Mouse (Mus musculus): ENCODE data around the gene 1600014C23Rik.

1600014C23Rik gene

GRCm38 (mm10) chr17:45754186-45754862 lies 20.7 kb upstream of the 1600014C23Rik start:
- ATAC-seq (ENCODE audit: insufficient number of reproducible peaks, low FRiP score, low TSS enrichment): no peak

GRCm38 (mm10) chr17:45752678-45753077 lies 19.0 kb upstream of the 1600014C23Rik start:
- ATAC-seq (ENCODE audit: insufficient number of reproducible peaks, low FRiP score, low TSS enrichment): no peak

- no peak for ATAC-seq (ENCODE audit: insufficient number of reproducible peaks, low FRiP score, low TSS enrichment)
These were observed 18.4 kb upstream of the 1600014C23Rik start for GRCm38 (mm10) chr17:45752053-45752452.

GRCm38 (mm10) chr17:45751359-45751758 lies 17.7 kb upstream of the 1600014C23Rik start:
- no peak for ATAC-seq (ENCODE audit: insufficient number of reproducible peaks, low FRiP score, low TSS enrichment)

GRCm38 (mm10) chr17:45749100-45749499 lies 15.5 kb upstream of the 1600014C23Rik start:
- ATAC-seq (ENCODE audit: insufficient number of reproducible peaks, low FRiP score, low TSS enrichment): no peak

GRCm38 (mm10) chr17:45747858-45748785 lies 14.5 kb upstream of the 1600014C23Rik start:
- peak; percentile 51 for ATAC-seq (ENCODE audit: insufficient number of reproducible peaks, low FRiP score, low TSS enrichment)

GRCm38 (mm10) chr17:45747293-45747692 lies 13.6 kb upstream of the 1600014C23Rik start:
- ATAC-seq (ENCODE audit: insufficient number of reproducible peaks, low FRiP score, low TSS enrichment): no peak

GRCm38 (mm10) chr17:45746755-45747154 lies 13.1 kb upstream of the 1600014C23Rik start:
- ATAC-seq (ENCODE audit: insufficient number of reproducible peaks, low FRiP score, low TSS enrichment): no peak

GRCm38 (mm10) chr17:45745629-45746028 lies 12.0 kb upstream of the 1600014C23Rik start:
- no peak for ATAC-seq (ENCODE audit: insufficient number of reproducible peaks, low FRiP score, low TSS enrichment)

- no peak for ATAC-seq (ENCODE audit: insufficient number of reproducible peaks, low FRiP score, low TSS enrichment)
These were observed 8.9 kb upstream of the 1600014C23Rik start for GRCm38 (mm10) chr17:45742371-45743147.

- ATAC-seq (ENCODE audit: insufficient number of reproducible peaks, low FRiP score, low TSS enrichment): no peak
These were observed 3.5 kb upstream of the 1600014C23Rik start for GRCm38 (mm10) chr17:45737078-45737601.

GRCm38 (mm10) chr17:45736311-45737077 lies 2.9 kb upstream of the 1600014C23Rik start:
- peak; percentile 57 for ATAC-seq (ENCODE audit: insufficient number of reproducible peaks, low FRiP score, low TSS enrichment)

- ATAC-seq (ENCODE audit: insufficient number of reproducible peaks, low FRiP score, low TSS enrichment): 0 out of 2 replicates have a peak, but pooled peaks have one; percentile 32
These were observed 2.0 kb upstream of the 1600014C23Rik start for GRCm38 (mm10) chr17:45735382-45736310.

GRCm38 (mm10) chr17:45734881-45735280 lies 1.2 kb upstream of the 1600014C23Rik start:
- ATAC-seq (ENCODE audit: insufficient number of reproducible peaks, low FRiP score, low TSS enrichment): no peak

GRCm38 (mm10) chr17:45734333-45734732 lies 689 bp upstream of the 1600014C23Rik start:
- ATAC-seq (ENCODE audit: insufficient number of reproducible peaks, low FRiP score, low TSS enrichment): no peak

- ATAC-seq (ENCODE audit: insufficient number of reproducible peaks, low FRiP score, low TSS enrichment): no peak
These were observed 458 bp downstream of the 1600014C23Rik start for GRCm38 (mm10) chr17:45733038-45733734.

- 0 out of 2 replicates have a peak, but pooled peaks have one; percentile 32 for ATAC-seq (ENCODE audit: insufficient number of reproducible peaks, low FRiP score, low TSS enrichment)
These were observed 2.3 kb downstream of the 1600014C23Rik start for GRCm38 (mm10) chr17:45731172-45731864.

Data from cerebellum, adult (tissue).